Mouse (Mus musculus): ENCODE data around the gene Lefty1. TPM values are rescaled to one million over a fixed set of nuclear protein-coding genes. Genes with fewer than 3 reads are reported as not detected.

The Lefty1 gene
- polyA plus RNA-seq, 1 experiment = 1.5 TPM

DNA sequence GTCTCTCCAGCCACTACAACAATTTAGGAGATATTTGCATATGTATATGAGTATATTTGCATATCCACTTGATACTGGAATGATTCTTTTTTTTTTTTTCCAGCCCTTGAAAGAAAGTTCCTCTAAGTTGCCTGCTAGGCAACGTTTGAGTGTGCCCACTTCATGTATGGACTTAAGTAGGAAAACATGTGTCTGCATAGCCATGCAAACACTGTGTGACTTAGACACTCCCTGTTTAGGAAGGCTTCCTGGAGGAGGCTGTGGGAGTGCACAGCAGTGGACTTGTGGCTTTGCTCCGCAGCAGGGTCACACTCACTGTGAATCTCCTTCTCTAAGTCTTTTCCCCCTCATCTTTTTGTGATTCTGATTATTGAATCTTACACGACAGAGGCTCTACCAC, 24.0 kb downstream of the Lefty1 start:
- TF ChIP-seq CTCF (IDR thresholded peaks at IDR 0.05; ENCODE audit: control insufficient read depth, insufficient read depth, insufficient replicate concordance, low read depth, low read length) (no peak), POLR2A (IDR thresholded peaks at IDR 0.05; ENCODE audit: control insufficient read depth, low read depth, low read length) (no peak)
- Histone ChIP-seq H3K27me3 (ENCODE audit: control insufficient read depth, insufficient read depth, low read length) (no peaks in the 10 kb centered on the region), H3K27ac (ENCODE audit: control insufficient read depth, insufficient read depth, low read depth, low read length) (no peak overlapping the region), H3K4me3 (ENCODE audit: control insufficient read depth, low read depth, low read length) (no peak overlapping the region), H3K36me3 (ENCODE audit: control insufficient read depth, insufficient read depth, low read length) (no peaks in the 10 kb centered on the region), H3K4me1 (ENCODE audit: control insufficient read depth, insufficient read depth, low read length) (no peaks in the 10 kb centered on the region)

DNA sequence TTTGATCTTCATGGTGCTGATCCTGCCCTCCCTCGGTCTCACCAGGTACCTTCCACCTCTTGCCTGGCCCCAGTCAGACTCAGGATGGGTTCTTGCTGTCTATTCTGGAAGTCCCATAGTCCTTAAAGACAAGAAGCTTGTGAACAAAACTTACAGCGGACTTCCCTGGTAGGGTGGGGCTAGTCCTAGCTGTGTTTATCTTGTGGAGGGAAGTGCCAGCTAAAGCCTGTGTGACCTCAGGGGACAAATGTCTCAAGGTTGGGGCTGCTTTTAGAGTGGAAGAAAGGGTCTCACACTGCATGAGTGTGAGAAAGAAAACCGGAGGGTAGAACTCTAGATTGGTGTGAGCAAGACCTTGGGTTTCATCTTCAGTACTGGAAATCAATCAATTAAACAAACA, 31.0 kb downstream of the Lefty1 start:
- no peaks in the 10 kb centered on the region for H3K36me3 ChIP-seq (ENCODE audit: control insufficient read depth, insufficient read depth, low read length)
- TF ChIP-seq POLR2A (IDR thresholded peaks at IDR 0.05; ENCODE audit: control insufficient read depth, low read depth, low read length) = no peak
- TF ChIP-seq CTCF (IDR thresholded peaks at IDR 0.05; ENCODE audit: control insufficient read depth, insufficient read depth, insufficient replicate concordance, low read depth, low read length) = no peak
- no peaks in the 10 kb centered on the region for H3K27me3 ChIP-seq (ENCODE audit: control insufficient read depth, insufficient read depth, low read length)

DNA sequence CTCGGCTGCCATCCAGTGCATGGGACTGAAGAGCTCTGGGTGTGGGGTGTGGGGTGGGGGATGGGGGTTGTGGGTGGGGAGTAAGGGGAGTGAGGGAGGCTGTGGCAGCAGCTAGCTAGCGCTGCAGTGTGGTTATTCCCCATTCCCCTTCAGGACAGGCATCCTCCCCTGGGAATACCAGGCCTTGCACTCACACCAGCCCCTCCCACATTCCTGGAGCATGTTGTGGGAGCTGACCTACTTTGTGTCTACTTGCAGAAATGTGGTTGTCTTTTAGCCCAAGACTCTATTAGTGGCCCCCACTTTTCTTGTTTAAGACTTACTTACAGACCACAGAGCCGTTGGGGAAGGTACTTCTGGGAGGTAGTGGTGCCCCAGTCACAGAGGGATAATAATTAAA, 31.7 kb downstream of the Lefty1 start:
- no peak overlapping the region for H3K27ac ChIP-seq (ENCODE audit: control insufficient read depth, insufficient read depth, low read depth, low read length)
- H3K4me1 ChIP-seq (ENCODE audit: control insufficient read depth, insufficient read depth, low read length) = no peaks in the 10 kb centered on the region
- TF ChIP-seq CTCF (IDR thresholded peaks at IDR 0.05; ENCODE audit: control insufficient read depth, insufficient read depth, insufficient replicate concordance, low read depth, low read length) (no peak), POLR2A (IDR thresholded peaks at IDR 0.05; ENCODE audit: control insufficient read depth, low read depth, low read length) (no peak)
- no peaks in the 10 kb centered on the region for H3K27me3 ChIP-seq (ENCODE audit: control insufficient read depth, insufficient read depth, low read length)
- no peak overlapping the region for H3K4me3 ChIP-seq (ENCODE audit: control insufficient read depth, low read depth, low read length)
- H3K36me3 ChIP-seq (ENCODE audit: control insufficient read depth, insufficient read depth, low read length) = no peaks in the 10 kb centered on the region

More for the DNA sequence above, 31.0 kb downstream of the Lefty1 start:
- Histone ChIP-seq H3K4me1 (ENCODE audit: control insufficient read depth, insufficient read depth, low read length) (no peaks in the 10 kb centered on the region), H3K4me3 (ENCODE audit: control insufficient read depth, low read depth, low read length) (no peak overlapping the region), H3K27ac (ENCODE audit: control insufficient read depth, insufficient read depth, low read depth, low read length) (no peak overlapping the region)

DNA sequence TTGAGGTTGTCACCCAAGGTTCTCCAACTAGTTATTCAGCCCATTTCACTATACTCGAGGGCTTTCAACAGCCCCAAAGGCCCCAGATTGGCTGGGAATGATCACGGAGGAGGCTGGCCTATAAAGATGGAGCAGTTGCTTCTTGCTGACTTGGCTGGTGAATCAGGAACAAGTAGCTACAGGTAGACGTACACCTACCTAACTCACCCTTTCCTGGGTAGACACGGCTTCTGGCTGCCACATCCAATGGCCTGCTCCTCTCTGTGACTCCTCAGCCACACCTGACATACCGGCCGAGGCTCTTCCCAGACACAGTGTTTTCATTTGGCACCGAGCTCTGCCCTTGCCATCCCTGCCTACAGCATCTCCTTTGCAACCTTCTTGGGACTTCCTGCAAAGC, 32.4 kb downstream of the Lefty1 start:
- no peak for TF ChIP-seq POLR2A (IDR thresholded peaks at IDR 0.05; ENCODE audit: control insufficient read depth, low read depth, low read length)
- no peak for TF ChIP-seq CTCF (IDR thresholded peaks at IDR 0.05; ENCODE audit: control insufficient read depth, insufficient read depth, insufficient replicate concordance, low read depth, low read length)
- Histone ChIP-seq H3K27me3 (ENCODE audit: control insufficient read depth, insufficient read depth, low read length) (no peaks in the 10 kb centered on the region), H3K4me1 (ENCODE audit: control insufficient read depth, insufficient read depth, low read length) (no peaks in the 10 kb centered on the region), H3K4me3 (ENCODE audit: control insufficient read depth, low read depth, low read length) (no peak overlapping the region), H3K27ac (ENCODE audit: control insufficient read depth, insufficient read depth, low read depth, low read length) (no peak overlapping the region), H3K36me3 (ENCODE audit: control insufficient read depth, insufficient read depth, low read length) (no peaks in the 10 kb centered on the region)

DNA sequence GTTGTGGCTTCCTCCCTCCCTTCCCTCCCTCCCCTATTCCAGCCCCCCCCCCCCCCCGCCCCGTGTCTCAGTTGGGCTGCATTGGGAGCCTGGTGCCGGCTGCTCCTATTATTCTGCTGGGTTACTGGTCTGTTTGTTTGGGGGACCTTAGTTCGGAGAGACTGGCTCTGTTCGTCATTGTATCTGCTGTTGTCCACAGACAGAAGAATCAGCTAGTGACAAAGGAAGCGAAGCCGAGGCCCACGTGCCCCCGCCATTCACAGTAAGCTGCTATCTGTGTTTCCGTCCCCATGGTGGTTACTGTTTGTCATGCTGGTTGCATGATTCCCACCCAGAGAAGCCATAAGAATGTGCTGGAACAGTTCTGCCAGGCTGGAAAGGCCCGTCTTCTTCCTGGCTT, 38.1 kb downstream of the Lefty1 start:
- no peaks in the 10 kb centered on the region for H3K4me1 ChIP-seq (ENCODE audit: control insufficient read depth, insufficient read depth, low read length)
- H3K27me3 ChIP-seq (ENCODE audit: control insufficient read depth, insufficient read depth, low read length) = no peaks in the 10 kb centered on the region
- no peak overlapping the region for H3K4me3 ChIP-seq (ENCODE audit: control insufficient read depth, low read depth, low read length)
- H3K27ac ChIP-seq (ENCODE audit: control insufficient read depth, insufficient read depth, low read depth, low read length) = no peak overlapping the region
- TF ChIP-seq POLR2A (IDR thresholded peaks at IDR 0.05; ENCODE audit: control insufficient read depth, low read depth, low read length) (no peak), CTCF (IDR thresholded peaks at IDR 0.05; ENCODE audit: control insufficient read depth, insufficient read depth, insufficient replicate concordance, low read depth, low read length) (no peak)
- no peaks in the 10 kb centered on the region for H3K36me3 ChIP-seq (ENCODE audit: control insufficient read depth, insufficient read depth, low read length)

DNA sequence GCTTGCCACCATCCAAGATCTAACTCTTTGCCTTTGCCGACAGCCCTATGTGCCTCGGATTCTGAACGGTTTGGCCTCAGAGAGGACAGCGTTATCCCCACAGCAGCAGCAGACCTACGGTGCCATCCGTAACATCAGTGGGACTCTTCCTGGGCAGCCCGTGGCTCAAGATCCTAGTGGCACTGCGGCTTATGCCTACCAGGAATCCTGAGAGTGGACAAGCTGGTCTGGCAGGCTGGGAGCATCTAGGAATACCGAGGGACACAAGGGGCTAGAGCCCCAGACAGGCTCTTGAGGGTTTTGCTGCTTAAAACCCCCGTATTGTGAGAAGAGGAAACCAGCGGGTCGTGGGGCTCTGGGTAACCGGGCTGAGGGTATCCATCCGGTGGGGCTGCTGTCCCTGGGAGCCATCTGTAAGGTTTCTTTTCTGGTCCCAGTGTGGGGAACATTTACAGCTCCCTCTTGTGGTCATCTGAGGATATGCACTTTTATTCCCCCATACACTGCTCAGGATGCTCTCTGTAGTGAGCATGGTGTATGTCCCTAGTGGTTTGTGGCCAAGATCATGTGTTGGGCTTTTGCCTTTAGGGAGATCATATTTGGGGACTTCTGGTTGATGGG, 39.4 kb downstream of the Lefty1 start:
- TF ChIP-seq POLR2A (IDR thresholded peaks at IDR 0.05; ENCODE audit: control insufficient read depth, low read depth, low read length) (no peak), CTCF (IDR thresholded peaks at IDR 0.05; ENCODE audit: control insufficient read depth, insufficient read depth, insufficient replicate concordance, low read depth, low read length) (peak; percentile 25; the same call in 1 of the 2 replicates)
- no peak overlapping the region for H3K4me3 ChIP-seq (ENCODE audit: control insufficient read depth, low read depth, low read length)
- H3K27ac ChIP-seq (ENCODE audit: control insufficient read depth, insufficient read depth, low read depth, low read length) = no peak overlapping the region
- H3K36me3 ChIP-seq (ENCODE audit: control insufficient read depth, insufficient read depth, low read length) = no peaks in the 10 kb centered on the region
- H3K27me3 ChIP-seq (ENCODE audit: control insufficient read depth, insufficient read depth, low read length) = no peaks in the 10 kb centered on the region
- H3K4me1 ChIP-seq (ENCODE audit: control insufficient read depth, insufficient read depth, low read length) = no peaks in the 10 kb centered on the region

DNA sequence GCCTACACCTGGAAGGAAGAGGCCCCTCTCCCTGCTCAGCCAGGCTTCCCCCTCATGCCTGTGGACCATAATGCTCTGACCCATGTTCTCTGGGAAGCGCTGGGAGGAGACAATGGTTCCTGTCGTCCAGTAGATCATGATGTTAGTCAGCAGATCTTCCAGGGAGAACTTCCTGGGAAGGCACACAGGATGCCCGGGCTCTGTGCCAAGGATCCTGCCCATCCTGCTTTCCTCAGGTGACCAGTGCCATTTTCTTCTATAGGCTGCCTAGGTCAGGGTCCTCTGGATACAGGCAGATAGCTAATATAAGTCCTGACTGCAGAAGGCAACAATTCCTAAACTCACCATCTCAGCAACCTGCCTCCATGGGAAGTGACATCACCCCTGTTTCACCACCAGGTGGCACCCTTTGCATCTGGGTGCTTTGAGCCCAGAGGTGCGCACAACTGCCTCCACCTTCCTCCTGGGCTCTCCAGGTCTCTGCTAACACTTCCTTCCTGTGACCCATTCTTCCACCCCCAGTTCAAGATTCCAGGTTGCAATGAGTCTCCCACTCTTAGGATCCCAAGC, 41.4 kb downstream of the Lefty1 start:
- TF ChIP-seq CTCF (IDR thresholded peaks at IDR 0.05; ENCODE audit: control insufficient read depth, insufficient read depth, insufficient replicate concordance, low read depth, low read length) = peak; percentile 88; the same call in 1 of the 2 replicates
- no peak for TF ChIP-seq POLR2A (IDR thresholded peaks at IDR 0.05; ENCODE audit: control insufficient read depth, low read depth, low read length)
- Histone ChIP-seq H3K4me3 (ENCODE audit: control insufficient read depth, low read depth, low read length) (no peak overlapping the region), H3K36me3 (ENCODE audit: control insufficient read depth, insufficient read depth, low read length) (no peaks in the 10 kb centered on the region), H3K4me1 (ENCODE audit: control insufficient read depth, insufficient read depth, low read length) (no peaks in the 10 kb centered on the region; the same call in 1 of the 2 replicates), H3K27ac (ENCODE audit: control insufficient read depth, insufficient read depth, low read depth, low read length) (no peak overlapping the region), H3K27me3 (ENCODE audit: control insufficient read depth, insufficient read depth, low read length) (no peaks in the 10 kb centered on the region)
